Mouse (Mus musculus): Measurements from ENCODE around the gene Glmp. TPM values are rescaled to one million over a fixed set of nuclear protein-coding genes. Genes with fewer than 3 reads are reported as not detected.

Gene Glmp
- polyA plus RNA-seq, 1 experiment = not detected

DNA sequence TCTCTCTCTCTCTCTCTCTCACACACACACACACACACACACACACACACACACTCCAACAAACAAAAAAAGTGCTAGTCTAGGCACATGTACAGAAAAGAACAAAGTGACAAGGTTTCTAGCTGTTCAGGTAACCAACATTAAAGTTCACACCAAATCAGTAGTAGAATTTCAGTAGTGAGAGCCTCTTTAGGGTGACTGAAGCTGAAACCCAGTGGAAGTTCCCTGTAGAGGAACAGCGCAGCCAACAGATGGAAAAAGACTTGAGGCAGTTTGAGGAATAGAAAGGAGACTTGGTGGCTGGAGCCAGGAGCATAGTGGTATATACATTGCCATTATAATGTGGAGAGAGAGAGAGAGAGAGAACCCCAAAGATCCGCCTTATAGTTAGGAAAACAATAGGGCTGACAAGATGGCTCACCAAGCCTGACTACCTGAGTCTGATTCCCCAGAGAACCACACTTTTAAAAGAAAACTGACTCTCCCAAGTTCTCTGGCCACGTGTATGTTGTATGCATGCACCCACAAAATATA, 10.1 kb downstream of the Glmp start:
- H3K27ac ChIP-seq (ENCODE audit: insufficient read depth, low read depth, low read length) = no peak overlapping the region
- WGBS = 36% methylated on average over 3 of the region's 3 CpGs
- H3K4me1 ChIP-seq (ENCODE audit: control insufficient read depth, insufficient read depth, low read length) = peaks cover 6% of the 10 kb centered on the region
- H3K4me3 ChIP-seq (ENCODE audit: insufficient read depth, low read depth, low read length) = no peak overlapping the region
- TF ChIP-seq CTCF (IDR thresholded peaks at IDR 0.05; ENCODE audit: insufficient read depth, low read depth, low read length) (no peak), POLR2A (IDR thresholded peaks at IDR 0.05; ENCODE audit: insufficient read depth, low read depth, low read length) (no peak)

DNA sequence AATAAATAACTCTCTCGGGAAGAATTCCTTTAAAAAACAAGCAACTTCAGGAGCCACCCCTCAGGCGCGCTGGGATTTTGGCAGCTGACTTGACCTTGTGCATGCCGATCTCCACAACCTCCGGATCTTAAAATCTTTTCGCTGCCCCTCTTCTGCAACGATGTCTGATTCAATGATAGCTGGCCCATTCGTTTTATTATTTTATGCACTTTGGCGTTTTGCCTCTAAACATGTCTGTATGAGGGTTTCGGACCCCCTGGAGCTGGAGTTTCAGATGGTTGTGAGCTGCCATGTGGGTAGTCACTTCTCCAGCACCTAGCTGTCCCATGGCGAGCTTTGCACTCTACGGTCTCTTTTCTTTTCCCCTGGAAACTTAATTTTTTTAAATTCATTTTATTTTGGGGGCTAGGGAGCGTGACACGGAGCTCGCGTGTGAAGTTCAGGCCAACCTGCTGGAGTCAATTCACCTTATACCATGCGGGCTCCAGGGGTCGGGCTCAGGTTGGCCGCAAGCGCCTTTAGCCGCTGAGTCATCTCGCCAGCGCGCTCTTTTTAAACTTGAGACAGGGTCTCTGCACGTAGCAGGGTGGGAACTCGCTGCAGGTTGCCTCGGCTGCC, 10.7 kb downstream of the Glmp start:
- H3K27ac ChIP-seq (ENCODE audit: insufficient read depth, low read depth, low read length) = peak overlapping the region; percentile 97; the same call in 1 of the 2 replicates
- peak overlapping the region; percentile 92 for H3K4me3 ChIP-seq (ENCODE audit: insufficient read depth, low read depth, low read length)
- under 1% methylated on average over 27 of the region's 27 CpGs for WGBS
- peaks cover 6% of the 10 kb centered on the region for H3K4me1 ChIP-seq (ENCODE audit: control insufficient read depth, insufficient read depth, low read length)
- no peak for TF ChIP-seq POLR2A (IDR thresholded peaks at IDR 0.05; ENCODE audit: insufficient read depth, low read depth, low read length)

DNA sequence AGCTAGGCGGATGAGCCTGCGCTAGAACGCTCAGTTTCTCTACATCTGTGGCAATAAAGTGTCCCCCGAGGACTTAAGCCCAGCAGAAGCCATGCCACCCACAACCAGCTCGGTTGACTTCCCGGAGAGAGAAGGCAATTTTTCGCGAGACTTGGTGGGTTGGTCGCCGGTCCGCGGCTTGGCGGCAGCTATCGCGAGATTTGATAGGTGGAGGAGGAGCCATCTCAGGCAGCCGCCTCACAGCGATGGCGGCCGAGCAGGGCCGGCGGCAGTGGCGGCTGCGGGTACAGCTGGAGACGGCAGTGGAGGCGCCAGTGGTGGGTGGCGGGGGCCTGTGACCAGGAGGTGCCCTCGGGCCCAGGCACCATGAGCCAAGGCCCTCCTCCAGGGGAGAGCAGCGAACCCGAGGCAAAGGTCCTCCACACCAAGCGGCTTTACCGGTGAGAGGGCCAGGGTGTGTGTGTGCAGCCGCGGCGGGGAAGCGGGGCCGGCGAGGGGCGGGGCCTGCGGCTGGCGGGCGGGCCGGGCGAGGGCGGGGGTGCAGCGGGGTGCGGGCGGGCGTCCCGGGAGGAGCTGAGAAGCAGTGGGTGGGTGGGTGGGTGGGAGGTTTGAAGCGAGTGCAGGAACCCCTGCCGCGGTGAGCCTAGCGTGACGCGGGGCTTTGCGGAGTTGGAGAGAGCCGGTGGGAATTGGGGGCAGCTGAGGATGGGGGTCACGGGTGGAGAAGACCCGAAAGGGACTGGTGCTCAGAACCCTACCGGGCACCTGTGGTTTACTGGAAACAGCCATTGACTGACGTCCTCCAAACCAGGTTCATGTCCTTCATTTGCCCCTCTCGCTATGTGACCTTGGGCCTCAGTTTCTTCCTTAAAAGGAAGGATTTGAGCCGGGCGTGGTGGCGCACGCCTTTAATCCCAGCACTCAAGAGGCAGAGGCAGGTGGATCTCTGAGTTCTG, 11.5 kb downstream of the Glmp start, which contains the start of the genes Tmem79 and Smg5:
Gene Tmem79, minus strand, starts transcription at position 91 of the 956 bp plus-strand sequence.
Gene Smg5, plus strand, starts transcription at position 203 of the 956 bp plus-strand sequence.
- Histone ChIP-seq H3K4me1 (ENCODE audit: control insufficient read depth, insufficient read depth, low read length) (peaks cover 6% of the 10 kb centered on the region), H3K27ac (ENCODE audit: insufficient read depth, low read depth, low read length) (peak within 1 kb of the TSS; percentile 97)
- under 1% methylated on average over 58 of the region's 66 CpGs for WGBS

DNA sequence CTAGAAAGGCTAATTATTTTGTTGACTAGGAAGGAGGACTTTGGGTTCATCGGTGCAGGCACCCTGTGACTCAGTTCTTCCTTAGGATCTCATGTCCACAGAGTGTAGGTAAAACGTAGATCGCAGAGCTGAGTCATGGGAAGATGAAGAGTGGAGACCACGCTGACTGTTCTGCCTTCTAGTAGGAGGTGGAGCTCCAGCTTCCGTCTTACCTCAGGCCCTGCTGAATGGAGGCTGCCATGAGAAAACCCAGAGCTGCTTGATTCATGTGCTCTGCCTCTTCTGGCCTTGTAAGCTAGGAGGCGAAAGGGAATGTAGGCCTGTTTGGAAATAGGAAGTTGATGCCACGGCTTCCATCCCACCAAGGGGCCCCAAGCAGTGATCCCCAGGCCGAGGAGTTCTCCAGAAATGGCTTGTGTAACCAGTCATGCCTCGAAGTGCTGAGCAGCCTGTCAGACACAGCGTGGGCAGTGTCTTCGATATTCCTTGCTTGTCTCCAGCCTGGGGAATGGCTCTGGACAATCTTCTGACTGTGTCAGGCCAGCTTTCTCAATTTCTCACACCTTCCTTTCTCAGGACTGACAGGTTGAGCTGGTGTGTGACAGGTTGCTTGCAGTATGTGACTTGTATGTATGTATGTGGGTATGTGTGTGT, 12.7 kb downstream of the Glmp start:
- no peak for TF ChIP-seq POLR2A (IDR thresholded peaks at IDR 0.05; ENCODE audit: insufficient read depth, low read depth, low read length)
- TF ChIP-seq CTCF (IDR thresholded peaks at IDR 0.05; ENCODE audit: insufficient read depth, low read depth, low read length) = no peak
- Histone ChIP-seq H3K4me3 (ENCODE audit: insufficient read depth, low read depth, low read length) (peak overlapping the region; percentile 30), H3K27ac (ENCODE audit: insufficient read depth, low read depth, low read length) (no peak overlapping the region), H3K4me1 (ENCODE audit: control insufficient read depth, insufficient read depth, low read length) (peaks cover 6% of the 10 kb centered on the region)
- WGBS = 45% methylated on average over 11 of the region's 11 CpGs

More for the DNA sequence above, 11.5 kb downstream of the Glmp start, which contains the start of the genes Tmem79 and Smg5:
- TF ChIP-seq POLR2A (IDR thresholded peaks at IDR 0.05; ENCODE audit: insufficient read depth, low read depth, low read length) (peak; percentile 95), CTCF (IDR thresholded peaks at IDR 0.05; ENCODE audit: insufficient read depth, low read depth, low read length) (no peak)
- peak within 1 kb of the TSS; percentile 92 for H3K4me3 ChIP-seq (ENCODE audit: insufficient read depth, low read depth, low read length)

DNA sequence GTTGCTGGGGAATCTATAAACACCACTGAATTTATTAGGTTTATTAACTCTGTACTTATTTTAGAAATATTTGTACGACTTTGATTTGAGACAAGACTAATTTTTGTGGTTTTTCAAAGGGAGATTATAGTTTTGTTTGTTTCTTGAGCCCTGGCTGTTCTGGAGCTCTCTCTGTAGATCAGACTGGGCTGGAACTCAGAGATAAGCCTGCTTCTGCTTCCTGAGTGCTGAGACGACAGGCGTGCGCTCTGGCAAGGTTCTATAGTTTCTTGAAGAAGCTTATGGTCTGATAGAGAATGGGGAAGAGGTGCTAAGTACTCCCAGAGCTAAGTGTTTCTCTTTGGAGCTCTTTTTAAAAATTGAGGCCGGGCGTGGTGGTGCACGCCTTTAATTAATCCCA, 13.5 kb downstream of the Glmp start:
- 91% methylated on average over 7 of the region's 7 CpGs for WGBS
- H3K4me3 ChIP-seq (ENCODE audit: insufficient read depth, low read depth, low read length) = no peak overlapping the region
- TF ChIP-seq POLR2A (IDR thresholded peaks at IDR 0.05; ENCODE audit: insufficient read depth, low read depth, low read length) (no peak), CTCF (IDR thresholded peaks at IDR 0.05; ENCODE audit: insufficient read depth, low read depth, low read length) (no peak)
- H3K4me1 ChIP-seq (ENCODE audit: control insufficient read depth, insufficient read depth, low read length) = peaks cover 6% of the 10 kb centered on the region
- no peak overlapping the region for H3K27ac ChIP-seq (ENCODE audit: insufficient read depth, low read depth, low read length)

DNA sequence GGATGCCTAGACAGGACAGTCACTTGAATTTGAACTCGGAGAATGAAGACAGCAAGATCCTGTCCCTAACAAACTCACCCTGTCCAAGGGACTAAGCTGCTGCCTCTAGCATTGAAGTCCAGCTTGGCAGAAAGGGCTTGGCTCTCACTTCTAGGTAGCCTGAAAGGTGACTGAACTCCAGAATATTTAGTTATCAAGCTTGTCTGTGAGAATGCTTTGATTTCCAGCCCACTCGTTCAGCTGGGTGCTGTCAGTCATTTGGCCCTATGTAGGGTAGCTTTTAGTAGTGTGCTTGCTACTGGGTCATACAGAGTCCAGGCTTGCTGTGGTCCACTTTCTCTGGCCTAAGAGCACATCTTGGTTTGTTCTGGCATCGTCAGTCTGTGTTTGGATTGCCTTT, 14.2 kb downstream of the Glmp start:
- Histone ChIP-seq H3K4me3 (ENCODE audit: insufficient read depth, low read depth, low read length) (no peak overlapping the region), H3K4me1 (ENCODE audit: control insufficient read depth, insufficient read depth, low read length) (peaks cover 6% of the 10 kb centered on the region), H3K27ac (ENCODE audit: insufficient read depth, low read depth, low read length) (no peak overlapping the region)
- WGBS = 46% methylated on average over 3 of the region's 3 CpGs
- TF ChIP-seq POLR2A (IDR thresholded peaks at IDR 0.05; ENCODE audit: insufficient read depth, low read depth, low read length) (no peak), CTCF (IDR thresholded peaks at IDR 0.05; ENCODE audit: insufficient read depth, low read depth, low read length) (no peak)

DNA sequence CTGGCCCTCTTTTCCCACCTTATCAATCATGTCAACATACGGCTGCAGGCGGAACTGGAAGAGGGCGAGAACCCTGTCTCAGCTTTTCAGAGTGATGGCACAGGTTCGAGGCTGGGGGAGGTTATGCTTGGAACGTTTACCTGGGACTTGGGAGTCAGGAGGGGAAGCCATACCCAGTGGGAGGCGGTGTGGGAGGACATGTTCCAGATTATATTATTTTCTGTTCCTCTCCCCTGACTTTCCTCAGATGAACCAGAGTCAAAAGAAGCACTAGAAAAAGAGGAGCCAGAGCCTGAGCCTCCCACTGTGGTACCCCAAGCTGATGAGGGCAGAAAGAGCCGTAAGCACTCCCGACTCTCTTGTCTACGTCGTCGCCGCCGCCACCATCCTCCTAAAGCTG, 25.9 kb downstream of the Glmp start:
- TF ChIP-seq CTCF (IDR thresholded peaks at IDR 0.05; ENCODE audit: insufficient read depth, low read depth, low read length) = no peak
- TF ChIP-seq POLR2A (IDR thresholded peaks at IDR 0.05; ENCODE audit: insufficient read depth, low read depth, low read length) = no peak
- Histone ChIP-seq H3K27ac (ENCODE audit: insufficient read depth, low read depth, low read length) (no peak overlapping the region), H3K4me1 (ENCODE audit: control insufficient read depth, insufficient read depth, low read length) (no peaks in the 10 kb centered on the region), H3K4me3 (ENCODE audit: insufficient read depth, low read depth, low read length) (no peak overlapping the region)
- 92% methylated on average over 13 of the region's 13 CpGs for WGBS

DNA sequence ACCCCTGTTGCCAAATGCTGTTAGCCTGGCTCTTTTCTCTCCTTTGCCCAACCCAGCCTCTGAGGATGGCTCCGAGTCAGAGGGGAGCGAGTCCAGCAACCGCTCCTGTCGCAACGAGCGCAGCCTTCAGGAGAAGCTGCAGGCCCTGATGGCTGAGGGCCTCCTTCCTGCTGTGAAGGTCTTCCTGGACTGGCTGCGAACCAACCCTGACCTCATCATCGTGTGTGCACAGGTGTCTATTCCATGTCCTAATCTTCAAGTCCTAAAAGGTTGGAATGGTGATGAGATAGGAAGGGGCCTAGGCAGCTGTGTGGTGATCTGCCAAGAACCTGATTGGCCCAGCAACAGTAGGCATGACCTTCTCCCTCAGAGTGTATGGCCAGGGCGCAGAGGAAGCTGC, 28.1 kb downstream of the Glmp start:
- no peak overlapping the region for H3K4me3 ChIP-seq (ENCODE audit: insufficient read depth, low read depth, low read length)
- no peaks in the 10 kb centered on the region for H3K4me1 ChIP-seq (ENCODE audit: control insufficient read depth, insufficient read depth, low read length)
- TF ChIP-seq POLR2A (IDR thresholded peaks at IDR 0.05; ENCODE audit: insufficient read depth, low read depth, low read length) (no peak), CTCF (IDR thresholded peaks at IDR 0.05; ENCODE audit: insufficient read depth, low read depth, low read length) (no peak)
- WGBS = 91% methylated on average over 9 of the region's 9 CpGs
- H3K27ac ChIP-seq (ENCODE audit: insufficient read depth, low read depth, low read length) = no peak overlapping the region
